Mouse (Mus musculus): ENCODE results near the gene Fhad1.
A peak's percentile ranks its signal among the peaks of the same experiment; 100 is the strongest.

Gene Fhad1

GRCm38 (mm10) chr4:141932785-141933574 is 81.9 kb downstream of the Fhad1 start:
- no peak for DNase-seq (ENCODE audit: low spot score in 2 of 2)

DNA sequence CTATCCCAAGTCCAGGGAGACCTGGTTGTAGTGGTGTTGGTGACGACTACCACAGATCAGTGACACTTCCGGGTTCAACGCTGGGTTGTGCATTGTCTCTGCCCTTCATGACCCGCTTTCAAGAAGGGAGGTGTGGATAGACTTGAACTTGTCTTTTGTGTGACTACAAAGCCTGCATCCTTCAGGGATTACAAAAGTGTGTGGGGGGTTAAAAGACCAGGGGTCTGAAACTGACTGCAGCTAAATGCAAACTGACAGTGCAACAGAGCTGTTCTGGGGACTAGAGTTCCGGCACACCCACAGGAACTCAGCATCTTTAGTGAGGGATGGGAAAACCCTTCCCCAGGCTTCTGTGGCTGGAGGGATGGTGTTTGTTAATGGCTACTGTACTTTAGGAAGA is 83.4 kb downstream of the Fhad1 start:
- DNase-seq (ENCODE audit: low spot score in 2 of 2), result no peak

DNA sequence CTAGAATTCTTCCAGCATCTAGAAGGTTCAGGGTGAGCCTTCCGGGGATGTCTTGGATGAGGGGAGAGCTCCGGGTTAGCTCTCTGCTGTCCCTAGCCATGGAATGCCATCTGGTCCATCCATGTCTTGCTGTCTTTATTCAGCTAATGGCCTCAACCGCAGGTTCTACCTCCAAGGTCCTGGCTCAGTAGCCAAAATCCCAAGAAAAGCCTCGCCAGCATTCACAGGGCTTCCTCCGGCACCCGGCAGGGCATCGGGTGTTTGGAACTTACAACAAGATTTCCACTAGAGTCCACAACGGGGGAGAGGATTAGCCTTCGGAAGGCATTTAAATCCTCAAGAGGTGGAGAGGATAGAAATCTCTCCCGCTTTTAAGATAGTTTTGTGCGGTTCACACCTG is 84.9 kb downstream of the Fhad1 start:
- no peak for DNase-seq (ENCODE audit: low spot score in 2 of 2)

DNA sequence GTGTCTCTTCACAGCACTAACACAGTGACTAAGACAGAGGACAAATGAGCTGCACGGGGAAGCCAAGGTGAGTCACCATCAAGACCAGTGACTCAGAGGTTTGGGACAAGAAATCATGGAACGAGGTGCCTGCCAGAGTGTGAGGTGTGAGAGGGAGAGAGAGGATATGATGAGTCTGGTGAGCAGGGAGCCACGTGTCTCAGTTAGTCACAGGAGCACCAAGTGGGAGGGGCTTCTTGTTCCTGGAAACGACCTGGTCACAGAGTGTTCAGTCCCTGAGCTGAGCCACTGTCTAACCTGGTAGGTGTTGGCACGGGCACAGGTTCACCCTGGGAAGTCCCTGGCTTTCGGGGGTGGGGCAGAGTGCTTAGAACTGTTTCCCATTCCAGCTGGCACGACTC is 86.0 kb downstream of the Fhad1 start:
- DNase-seq (ENCODE audit: low spot score in 2 of 2), result no peak

- DNase-seq (ENCODE audit: low spot score in 2 of 2), result no peak
Observed at GRCm38 (mm10) chr4:141925781-141926345, 89.0 kb downstream of the Fhad1 start.

GRCm38 (mm10) chr4:141923961-141924360 is 90.9 kb downstream of the Fhad1 start:
- DNase-seq (ENCODE audit: low spot score in 2 of 2), result no peak

GRCm38 (mm10) chr4:141920391-141920790 is 94.5 kb downstream of the Fhad1 start:
- DNase-seq (ENCODE audit: low spot score in 2 of 2), result no peak

GRCm38 (mm10) chr4:141917735-141918419 is 97.0 kb downstream of the Fhad1 start:
- DNase-seq (ENCODE audit: low spot score in 2 of 2), result no peak

DNA sequence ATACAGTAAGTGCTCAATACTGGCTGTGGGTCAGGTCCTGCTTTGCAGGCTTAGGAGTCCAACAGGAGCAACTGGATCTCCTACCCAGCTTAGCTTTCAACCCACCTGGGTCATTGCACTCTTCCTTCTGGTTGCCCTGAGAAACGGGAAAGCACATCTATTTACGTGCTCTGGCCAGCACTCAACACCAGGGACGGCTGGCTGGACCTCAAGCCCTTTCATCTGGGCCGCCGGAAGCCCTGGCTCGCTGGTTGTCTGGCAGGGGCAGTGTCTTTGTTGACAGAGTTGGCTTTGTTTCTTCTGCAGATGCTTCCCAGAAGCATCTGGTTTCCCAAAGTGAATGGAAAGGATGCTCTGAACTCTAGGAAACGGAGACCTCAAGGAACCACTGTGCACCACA is 100.8 kb downstream of the Fhad1 start:
- DNase-seq (ENCODE audit: low spot score in 2 of 2), result no peak

DNA sequence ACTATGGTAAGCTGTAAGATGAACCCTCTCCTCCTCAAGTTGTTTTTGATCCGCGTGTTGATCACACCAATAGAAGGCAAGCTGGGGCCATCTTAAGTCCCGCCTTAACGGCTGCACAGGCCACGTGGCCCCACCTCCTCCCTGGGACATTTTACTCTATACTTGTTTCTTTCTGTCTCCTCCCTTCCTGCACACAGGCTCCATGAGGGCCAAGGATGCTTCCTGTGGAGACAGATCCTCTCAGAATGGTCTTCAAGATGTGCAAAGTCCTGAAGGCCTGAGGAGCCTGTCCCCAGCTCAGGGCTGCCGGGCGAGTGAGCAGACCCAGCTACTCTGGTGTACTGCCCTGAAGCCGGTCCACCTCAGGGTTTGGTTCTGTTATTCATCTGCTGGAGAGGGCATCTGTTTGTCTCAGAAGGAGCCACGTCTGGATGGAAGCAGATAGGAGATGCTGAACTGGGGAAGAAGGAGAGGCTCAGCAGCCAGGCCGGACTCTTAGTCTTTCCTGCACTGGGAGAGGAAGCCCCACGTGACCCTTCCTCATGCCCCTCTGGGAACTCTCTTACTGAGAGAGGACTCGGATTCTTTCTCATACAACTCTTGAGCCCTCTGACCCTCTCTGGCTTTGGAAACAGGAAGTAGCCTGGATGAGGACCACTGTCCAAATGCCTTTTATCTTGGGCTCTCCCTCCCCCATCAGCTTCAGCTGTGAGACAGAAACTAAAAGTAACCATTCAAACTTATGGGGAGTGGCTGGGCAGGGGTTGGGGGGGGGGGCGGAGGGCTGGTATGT is 101.5 kb downstream of the Fhad1 start:
- DNase-seq (ENCODE audit: low spot score in 2 of 2), result peak in 1 of 2 experiments; percentile 17

GRCm38 (mm10) chr4:141904710-141905109 is 110.2 kb downstream of the Fhad1 start:
- DNase-seq (ENCODE audit: low spot score in 2 of 2), result no peak

DNA sequence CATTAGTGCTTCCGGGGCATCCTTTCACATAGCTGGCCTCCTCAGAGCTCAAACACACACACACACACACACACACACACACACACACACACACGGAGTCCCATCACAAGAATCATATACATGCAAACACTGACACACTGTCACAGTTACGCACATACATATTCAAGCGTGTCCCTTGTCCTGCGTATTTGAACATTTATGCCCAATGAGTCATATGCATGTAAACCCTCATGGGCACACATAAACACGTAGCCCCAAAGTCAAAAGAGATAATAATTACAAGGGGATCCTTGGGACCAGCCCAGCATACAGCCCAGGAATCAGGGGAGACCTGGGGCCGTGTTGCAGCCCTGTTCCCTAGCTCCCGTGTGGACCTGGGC is 112.4 kb downstream of the Fhad1 start:
- DNase-seq (ENCODE audit: low spot score in 2 of 2), result no peak

- no peak for DNase-seq (ENCODE audit: low spot score in 2 of 2)
Observed at GRCm38 (mm10) chr4:141901711-141902478, 113.0 kb downstream of the Fhad1 start.

- DNase-seq (ENCODE audit: low spot score in 2 of 2), result no peak
Observed at GRCm38 (mm10) chr4:141900421-141900820, 114.5 kb downstream of the Fhad1 start.

GRCm38 (mm10) chr4:141899936-141900335 is 114.9 kb downstream of the Fhad1 start:
- no peak for DNase-seq (ENCODE audit: low spot score in 2 of 2)

GRCm38 (mm10) chr4:141898905-141899304 is 116.0 kb downstream of the Fhad1 start:
- DNase-seq (ENCODE audit: low spot score in 2 of 2), result no peak

GRCm38 (mm10) chr4:141897838-141898237 is 117.0 kb downstream of the Fhad1 start:
- no peak for DNase-seq (ENCODE audit: low spot score in 2 of 2)

GRCm38 (mm10) chr4:141897225-141897624 is 117.7 kb downstream of the Fhad1 start:
- DNase-seq (ENCODE audit: low spot score in 2 of 2), result no peak

- DNase-seq (ENCODE audit: low spot score in 2 of 2), result no peak
Observed at GRCm38 (mm10) chr4:141895772-141896171, 119.1 kb downstream of the Fhad1 start.

DNA sequence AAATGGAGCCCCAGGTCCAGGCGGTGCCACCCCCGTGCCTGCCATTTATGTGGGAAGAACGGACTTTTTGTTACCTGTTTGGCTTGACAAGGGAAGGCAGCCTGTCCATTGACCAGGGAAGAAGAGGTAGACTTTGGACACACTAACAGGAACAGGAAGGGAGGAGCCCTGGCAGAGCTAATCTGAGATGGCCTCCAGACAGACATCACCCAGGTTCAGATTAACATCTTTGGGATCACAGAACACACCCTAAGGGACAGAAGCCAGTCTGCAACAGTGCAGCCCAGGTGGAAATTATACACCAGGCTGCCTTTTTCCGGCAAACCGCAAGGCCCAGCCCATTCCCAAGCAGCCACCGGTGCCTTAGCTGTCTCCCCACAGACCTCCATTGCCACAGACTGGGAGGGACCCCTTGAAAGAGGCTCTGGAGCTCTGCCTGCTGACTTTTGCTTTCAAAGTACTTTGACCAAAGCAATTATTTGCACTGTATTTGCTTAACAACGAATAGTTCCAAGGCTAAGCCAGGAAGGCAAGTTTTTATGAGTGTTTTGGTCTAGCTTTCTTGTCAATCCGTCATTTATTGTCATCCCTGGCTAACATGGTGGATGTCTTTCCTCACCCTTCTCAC is 121.6 kb downstream of the Fhad1 start:
- no peak for DNase-seq (ENCODE audit: low spot score in 2 of 2)
